Mouse (Mus musculus) limb, embryonic 13.5 days (tissue): ENCODE data around the gene Plcz1. TPM values are rescaled to one million over a fixed set of nuclear protein-coding genes. Genes with fewer than 3 reads are reported as not detected.

Experiments used
- polyA plus RNA-seq: library from polyadenylated mRNA; unstranded; fragments of >200 nt; fragmentation: Nextera tagmentation; extraction: Ambion mirVana; gene quantifications from 2 replicates; pipeline ENCODE4 v1.2.1, GENCODE M21; 2015

Plcz1 gene
- polyA plus RNA-seq, 1 experiment from 2014 or later: not detected

Other genes starting within 250 kb of the Plcz1 start
- gene Capza3, start 205 bp downstream of the Plcz1 start, polyA plus RNA-seq: not detected in 2 replicates